Mouse (Mus musculus): ENCODE data around the gene Mgat4c. TPM values are rescaled to one million over a fixed set of nuclear protein-coding genes. Genes with fewer than 3 reads are reported as not detected.

The Mgat4c gene
- polyA plus RNA-seq (2012; rRNA removed) = 0.06 TPM in 1 of 2 replicates, not detected in the other

GRCm38 (mm10) chr10:101681437-101681912 lies at the start of gene Mgat4c:
TSS of gene Mgat4c (plus strand) at chr10:101681487.
- no peaks in the 10 kb centered on the region for H3K4me1 ChIP-seq (ENCODE audit: control insufficient read depth, insufficient read depth, low read length)
- 59% methylated on average over 6 of the region's 6 CpGs for WGBS
- TF ChIP-seq CTCF (IDR thresholded peaks at IDR 0.05; ENCODE audit: insufficient read depth, low read length) = no peak
- no peak for TF ChIP-seq POLR2A (IDR thresholded peaks at IDR 0.05; ENCODE audit: borderline replicate concordance, extremely low read depth, low read depth, low read length)
- no peak within 1 kb of the TSS for H3K4me3 ChIP-seq (replicated peaks; ENCODE audit: extremely low read depth, low read depth, low read length)
- no peak for DNase-seq

GRCm38 (mm10) chr10:101635266-101635665 lies 46.0 kb upstream of the Mgat4c start:
- H3K4me1 ChIP-seq (ENCODE audit: control insufficient read depth, insufficient read depth, low read length) = no peaks in the 10 kb centered on the region
- TF ChIP-seq CTCF (IDR thresholded peaks at IDR 0.05; ENCODE audit: insufficient read depth, low read length) (no peak), POLR2A (IDR thresholded peaks at IDR 0.05; ENCODE audit: borderline replicate concordance, extremely low read depth, low read depth, low read length) (no peak)
- no peak overlapping the region for H3K4me3 ChIP-seq (replicated peaks; ENCODE audit: extremely low read depth, low read depth, low read length)
- no peak for DNase-seq
- WGBS = 67% methylated on average over 6 of the region's 6 CpGs

- no peak overlapping the region for H3K4me3 ChIP-seq (replicated peaks; ENCODE audit: extremely low read depth, low read depth, low read length)
- 67% methylated on average over 2 of the region's 2 CpGs for WGBS
- TF ChIP-seq CTCF (IDR thresholded peaks at IDR 0.05; ENCODE audit: insufficient read depth, low read length) (no peak), POLR2A (IDR thresholded peaks at IDR 0.05; ENCODE audit: borderline replicate concordance, extremely low read depth, low read depth, low read length) (no peak)
- no peaks in the 10 kb centered on the region for H3K4me1 ChIP-seq (ENCODE audit: control insufficient read depth, insufficient read depth, low read length)
- no peak for DNase-seq
These were observed 40.2 kb upstream of the Mgat4c start for GRCm38 (mm10) chr10:101641048-101641447.

GRCm38 (mm10) chr10:101681914-101682313 lies 627 bp downstream of the Mgat4c start:
- DNase-seq = no peak
- Histone ChIP-seq H3K4me1 (ENCODE audit: control insufficient read depth, insufficient read depth, low read length) (no peaks in the 10 kb centered on the region), H3K4me3 (replicated peaks; ENCODE audit: extremely low read depth, low read depth, low read length) (no peak overlapping the region)
- TF ChIP-seq CTCF (IDR thresholded peaks at IDR 0.05; ENCODE audit: insufficient read depth, low read length) (no peak), POLR2A (IDR thresholded peaks at IDR 0.05; ENCODE audit: borderline replicate concordance, extremely low read depth, low read depth, low read length) (no peak)
- WGBS = 69% methylated on average over 5 of the region's 5 CpGs

- no peak overlapping the region for H3K4me3 ChIP-seq (replicated peaks; ENCODE audit: extremely low read depth, low read depth, low read length)
- no peak for TF ChIP-seq CTCF (IDR thresholded peaks at IDR 0.05; ENCODE audit: insufficient read depth, low read length)
- TF ChIP-seq POLR2A (IDR thresholded peaks at IDR 0.05; ENCODE audit: borderline replicate concordance, extremely low read depth, low read depth, low read length) = no peak
- WGBS = 65% methylated on average over 3 of the region's 3 CpGs
- no peak for DNase-seq
- no peaks in the 10 kb centered on the region for H3K4me1 ChIP-seq (ENCODE audit: control insufficient read depth, insufficient read depth, low read length)
These were observed 80.5 kb downstream of the Mgat4c start for GRCm38 (mm10) chr10:101761828-101762227.

- no peak overlapping the region for H3K4me3 ChIP-seq (replicated peaks; ENCODE audit: extremely low read depth, low read depth, low read length)
- no peak for TF ChIP-seq CTCF (IDR thresholded peaks at IDR 0.05; ENCODE audit: insufficient read depth, low read length)
- TF ChIP-seq POLR2A (IDR thresholded peaks at IDR 0.05; ENCODE audit: borderline replicate concordance, extremely low read depth, low read depth, low read length) = no peak
- DNase-seq = no peak
- 70% methylated on average over 1 of the region's 1 CpGs for WGBS
- H3K4me1 ChIP-seq (ENCODE audit: control insufficient read depth, insufficient read depth, low read length) = no peaks in the 10 kb centered on the region
These were observed 89.4 kb downstream of the Mgat4c start for GRCm38 (mm10) chr10:101770688-101771087.

GRCm38 (mm10) chr10:101771157-101771556 lies 89.9 kb downstream of the Mgat4c start:
- TF ChIP-seq CTCF (IDR thresholded peaks at IDR 0.05; ENCODE audit: insufficient read depth, low read length) (no peak), POLR2A (IDR thresholded peaks at IDR 0.05; ENCODE audit: borderline replicate concordance, extremely low read depth, low read depth, low read length) (no peak)
- Histone ChIP-seq H3K4me3 (replicated peaks; ENCODE audit: extremely low read depth, low read depth, low read length) (no peak overlapping the region), H3K4me1 (ENCODE audit: control insufficient read depth, insufficient read depth, low read length) (no peaks in the 10 kb centered on the region)
- 57% methylated on average over 4 of the region's 4 CpGs for WGBS
- DNase-seq = no peak

GRCm38 (mm10) chr10:101783161-101783744 lies 102.0 kb downstream of the Mgat4c start:
- H3K4me3 ChIP-seq (replicated peaks; ENCODE audit: extremely low read depth, low read depth, low read length) = no peak overlapping the region
- 52% methylated on average over 3 of the region's 3 CpGs for WGBS
- H3K4me1 ChIP-seq (ENCODE audit: control insufficient read depth, insufficient read depth, low read length) = no peaks in the 10 kb centered on the region
- no peak for DNase-seq
- no peak for TF ChIP-seq CTCF (IDR thresholded peaks at IDR 0.05; ENCODE audit: insufficient read depth, low read length)
- TF ChIP-seq POLR2A (IDR thresholded peaks at IDR 0.05; ENCODE audit: borderline replicate concordance, extremely low read depth, low read depth, low read length) = no peak

- WGBS = 85% methylated on average over 1 of the region's 1 CpGs
- Histone ChIP-seq H3K4me3 (replicated peaks; ENCODE audit: extremely low read depth, low read depth, low read length) (no peak overlapping the region), H3K4me1 (ENCODE audit: control insufficient read depth, insufficient read depth, low read length) (no peaks in the 10 kb centered on the region)
- TF ChIP-seq CTCF (IDR thresholded peaks at IDR 0.05; ENCODE audit: insufficient read depth, low read length) (no peak), POLR2A (IDR thresholded peaks at IDR 0.05; ENCODE audit: borderline replicate concordance, extremely low read depth, low read depth, low read length) (no peak)
- no peak for DNase-seq
These were observed 114.2 kb downstream of the Mgat4c start for GRCm38 (mm10) chr10:101795507-101795906.

- Histone ChIP-seq H3K4me3 (replicated peaks; ENCODE audit: extremely low read depth, low read depth, low read length) (no peak overlapping the region), H3K4me1 (ENCODE audit: control insufficient read depth, insufficient read depth, low read length) (no peaks in the 10 kb centered on the region)
- 67% methylated on average over 2 of the region's 2 CpGs for WGBS
- DNase-seq = no peak
- TF ChIP-seq CTCF (IDR thresholded peaks at IDR 0.05; ENCODE audit: insufficient read depth, low read length) (no peak), POLR2A (IDR thresholded peaks at IDR 0.05; ENCODE audit: borderline replicate concordance, extremely low read depth, low read depth, low read length) (no peak)
These were observed 117.7 kb downstream of the Mgat4c start for GRCm38 (mm10) chr10:101798831-101799474.
